Mouse (Mus musculus): ENCODE data around the gene Tmem136.

Tmem136 gene

DNA sequence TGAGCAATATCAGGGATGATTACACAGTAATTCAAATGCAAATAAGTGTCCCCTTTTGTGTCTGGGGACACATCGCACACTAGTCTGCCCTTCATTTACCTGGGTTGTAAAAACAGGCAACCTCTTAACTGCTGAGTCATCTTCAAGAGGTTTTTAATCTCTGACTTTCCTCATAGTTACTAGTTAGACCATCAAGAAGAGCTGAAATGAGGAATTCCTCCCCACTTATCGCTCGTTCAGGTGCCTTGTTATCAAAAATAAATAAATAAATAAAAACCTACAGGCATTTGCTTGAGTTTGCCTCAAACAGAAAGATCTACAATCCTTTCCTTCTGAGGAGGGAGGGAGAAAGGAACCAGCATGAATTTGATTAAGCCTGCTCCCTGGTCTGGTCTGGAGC, 7.6 kb downstream of the Tmem136 start:
- no peak for DNase-seq (ENCODE audit: low read depth, low spot score)

DNA sequence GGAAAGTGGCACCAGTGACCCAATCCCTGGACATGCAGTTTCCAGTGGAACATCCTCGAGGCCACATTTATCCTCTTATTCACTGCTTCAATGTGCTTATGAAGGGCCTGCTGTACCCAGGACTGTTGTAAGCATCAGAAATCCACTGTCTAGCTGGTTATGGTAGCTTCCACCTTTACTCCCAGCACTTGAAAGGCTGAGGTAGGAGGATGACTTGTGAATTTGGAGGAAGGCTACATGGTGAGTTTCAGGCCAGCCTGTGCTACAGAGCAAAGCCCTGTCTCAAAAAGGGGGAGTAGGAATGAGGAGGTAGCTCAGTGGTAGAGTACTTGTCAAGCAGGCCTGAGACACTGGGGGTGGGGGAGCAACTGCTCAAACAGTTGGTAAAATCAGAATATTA, 8.3 kb downstream of the Tmem136 start:
- DNase-seq (ENCODE audit: low read depth, low spot score) = no peak

DNA sequence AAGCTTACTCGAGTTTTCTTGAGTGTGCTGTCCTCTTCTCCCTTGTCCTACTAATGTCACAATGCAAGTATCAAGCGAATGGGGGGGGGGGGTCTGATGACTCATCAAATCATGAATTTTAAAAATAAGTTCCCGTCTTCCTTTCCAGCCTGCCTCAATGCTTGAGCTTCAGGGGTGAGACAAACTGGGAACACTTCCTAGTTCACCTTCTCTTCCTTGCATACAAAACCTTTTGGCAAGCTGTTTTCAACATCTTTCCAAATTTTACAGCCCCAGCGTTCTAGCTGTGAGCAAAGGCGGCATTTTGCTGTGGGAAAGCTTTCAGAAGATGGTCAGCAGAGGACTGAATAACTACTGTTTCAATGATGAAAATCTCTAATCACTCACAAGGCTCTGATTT, 8.8 kb downstream of the Tmem136 start:
- no peak for DNase-seq (ENCODE audit: low read depth, low spot score)

DNA sequence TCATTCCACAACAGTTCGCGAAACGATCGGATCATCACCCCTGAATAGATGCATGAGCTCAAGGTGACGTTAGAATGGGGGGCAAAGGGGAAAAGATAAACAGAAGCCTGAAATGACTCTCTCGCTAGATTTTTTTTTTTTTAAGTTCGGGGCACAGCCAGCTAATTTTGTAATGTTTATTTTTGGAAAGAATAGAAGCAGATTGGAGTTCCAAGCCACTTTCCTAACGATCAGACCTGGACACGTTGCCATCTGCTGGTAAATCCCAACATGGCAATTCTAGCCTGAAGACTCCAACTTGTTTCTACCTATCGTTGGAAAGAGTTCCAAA, 9.2 kb downstream of the Tmem136 start, which contains the start of gene Arhgef12:
Gene Arhgef12 (minus strand): TSS at position 53 of the 331 bp plus-strand sequence.
- no peak for DNase-seq (ENCODE audit: low read depth, low spot score)

DNA sequence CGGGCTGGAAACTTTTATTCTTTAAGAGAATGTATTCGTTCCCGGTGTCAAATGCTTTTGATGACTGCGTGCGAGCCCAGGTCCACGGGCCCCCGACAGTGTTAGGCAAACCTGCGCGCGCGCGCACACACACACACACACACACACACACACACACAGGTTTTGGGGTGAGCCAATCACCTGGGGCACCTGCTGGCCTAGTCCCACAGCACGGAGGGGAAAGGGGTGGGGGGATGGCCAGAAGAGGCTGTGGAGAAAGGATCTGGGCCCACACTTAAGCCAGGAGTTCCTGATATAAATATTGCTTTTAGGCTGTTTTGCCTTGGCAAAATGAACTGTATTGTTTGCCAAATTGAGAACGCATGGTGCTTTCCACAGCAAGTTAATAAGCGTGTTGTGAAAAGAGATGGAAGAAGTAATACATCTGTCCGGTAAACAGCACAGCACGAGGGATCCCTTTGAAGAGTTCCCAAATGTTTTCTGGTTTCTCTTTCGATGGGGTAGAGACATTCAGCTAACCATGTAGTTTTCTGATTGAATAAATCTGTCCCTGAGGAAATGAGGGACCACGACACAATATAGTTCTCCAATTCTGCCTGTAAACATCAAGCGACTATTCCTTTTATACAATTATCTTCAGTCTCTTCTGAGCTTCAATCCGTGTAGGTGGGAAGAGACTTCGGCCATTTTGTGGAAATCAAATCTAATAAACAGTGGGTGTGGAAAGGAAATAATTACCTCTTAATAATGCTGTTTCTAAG, 9.8 kb downstream of the Tmem136 start:
- DNase-seq (ENCODE audit: low read depth, low spot score) = no peak

DNA sequence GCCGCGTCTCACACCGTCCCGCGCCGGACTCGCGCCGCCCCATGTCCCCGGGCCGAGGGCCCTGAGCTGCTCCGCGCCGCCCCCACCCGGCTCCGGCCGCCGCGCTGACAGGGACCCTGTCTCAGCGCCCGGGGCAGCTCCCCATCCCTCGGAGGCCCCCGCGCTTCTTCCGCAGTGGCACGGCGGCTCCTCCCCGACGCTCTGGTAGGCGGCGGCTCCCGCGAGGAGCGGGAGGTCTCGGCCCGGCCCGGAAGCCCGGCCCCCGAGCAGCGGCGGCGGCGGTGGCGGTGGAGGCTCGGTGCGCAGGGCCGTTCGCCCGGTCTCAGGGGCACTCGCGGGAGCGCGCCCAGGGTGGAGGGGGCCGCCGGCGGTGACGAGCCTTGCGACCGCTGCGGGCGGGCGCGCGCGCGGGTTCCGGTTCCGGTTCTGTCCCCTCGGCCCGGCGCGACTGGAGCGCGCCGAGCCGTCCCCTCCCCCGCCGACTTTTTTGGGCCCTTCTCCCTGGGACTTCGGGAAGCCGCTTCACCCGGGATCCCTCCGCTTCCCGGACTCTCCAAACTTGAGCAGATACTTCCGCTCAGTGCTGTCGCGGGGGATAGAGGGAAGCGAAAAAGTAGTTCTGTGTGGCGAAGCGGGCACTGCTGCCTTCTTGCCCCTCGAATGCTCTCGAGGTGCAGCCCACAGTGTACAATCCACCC, 10.6 kb downstream of the Tmem136 start:
- peak; percentile 85 for DNase-seq (ENCODE audit: low read depth, low spot score)

DNA sequence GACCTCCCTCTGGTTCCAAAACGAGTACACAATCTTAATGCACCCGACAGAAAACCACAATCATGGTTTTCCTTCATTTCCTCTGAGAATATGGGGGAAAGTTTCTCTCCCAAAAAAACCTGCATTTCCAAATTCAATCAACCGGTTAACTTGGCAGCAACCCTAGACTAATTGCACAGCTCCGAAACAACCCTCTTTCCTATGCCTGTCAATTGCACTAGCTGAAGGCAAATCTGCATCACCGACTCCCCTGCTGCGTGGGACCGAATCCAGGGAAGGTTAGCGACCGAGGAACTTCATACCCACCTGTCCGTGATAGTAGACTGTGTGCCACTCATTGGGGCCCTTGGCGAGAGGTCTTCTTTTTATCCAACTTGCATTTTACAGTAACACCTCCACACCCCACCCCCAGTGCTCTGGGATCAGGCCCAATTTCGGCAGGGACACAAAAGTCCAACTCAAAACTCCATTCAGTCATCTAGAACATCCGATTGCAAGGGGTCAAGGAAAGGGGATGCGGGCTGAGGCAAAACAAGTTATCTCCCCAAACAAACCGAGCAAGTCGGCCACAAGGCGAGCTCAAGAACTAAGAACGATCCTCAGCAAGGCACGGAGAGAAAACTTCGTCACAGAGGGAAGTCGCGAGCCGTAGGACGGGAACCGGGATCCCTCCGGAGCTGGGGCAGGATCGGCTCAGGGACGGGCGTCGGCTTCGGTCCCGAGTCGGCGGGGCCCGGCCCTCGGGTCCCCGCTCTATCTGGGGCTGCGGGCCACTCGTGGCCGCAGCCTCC, 11.3 kb downstream of the Tmem136 start:
- no peak for DNase-seq (ENCODE audit: low read depth, low spot score)

DNA sequence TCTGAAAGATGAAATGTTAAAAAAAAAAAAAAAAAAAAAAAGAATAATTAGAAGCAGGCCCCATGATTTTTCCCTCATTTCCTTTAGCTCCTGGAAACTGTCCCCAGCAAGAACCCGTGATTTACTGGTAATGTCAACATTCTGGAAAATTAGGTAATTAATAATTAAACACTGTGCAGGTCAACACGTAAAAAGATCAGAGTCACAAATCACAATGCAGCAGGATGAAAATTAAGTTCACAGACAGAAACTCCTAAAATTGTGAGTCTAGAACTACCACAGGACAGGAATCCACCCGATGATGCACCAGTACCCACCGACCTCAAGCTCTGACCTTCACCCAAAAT, 11.9 kb downstream of the Tmem136 start:
- DNase-seq (ENCODE audit: low read depth, low spot score) = no peak

DNA sequence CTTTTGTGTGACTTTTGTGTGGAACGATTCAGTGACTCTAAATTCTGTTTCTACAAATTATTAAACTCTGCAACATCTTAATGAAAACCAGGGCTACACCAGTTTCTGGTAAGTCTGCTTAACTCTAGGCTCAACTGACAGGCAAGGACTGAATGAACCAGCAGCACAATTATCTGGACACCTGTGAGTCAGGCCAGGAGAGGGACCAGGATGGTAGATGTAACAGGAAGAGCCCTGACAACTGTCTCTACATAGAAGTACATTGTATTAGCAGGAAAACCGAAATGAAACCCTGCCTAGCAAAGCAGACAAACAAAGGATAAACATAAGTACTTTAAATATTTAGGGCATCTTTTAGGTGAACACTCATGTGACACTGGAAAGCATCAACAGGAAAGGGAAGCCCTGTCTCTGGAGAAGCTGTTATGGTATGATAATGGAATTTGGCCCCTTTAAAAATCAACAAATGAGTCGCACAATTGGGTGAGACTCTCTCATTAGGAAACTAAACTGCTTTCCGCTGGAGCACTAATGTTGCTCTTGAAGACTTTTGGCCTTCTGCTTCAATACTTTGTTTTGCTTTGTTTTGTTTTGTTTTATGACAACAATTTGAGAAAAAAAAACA, 12.6 kb downstream of the Tmem136 start:
- DNase-seq (ENCODE audit: low read depth, low spot score) = no peak

DNA sequence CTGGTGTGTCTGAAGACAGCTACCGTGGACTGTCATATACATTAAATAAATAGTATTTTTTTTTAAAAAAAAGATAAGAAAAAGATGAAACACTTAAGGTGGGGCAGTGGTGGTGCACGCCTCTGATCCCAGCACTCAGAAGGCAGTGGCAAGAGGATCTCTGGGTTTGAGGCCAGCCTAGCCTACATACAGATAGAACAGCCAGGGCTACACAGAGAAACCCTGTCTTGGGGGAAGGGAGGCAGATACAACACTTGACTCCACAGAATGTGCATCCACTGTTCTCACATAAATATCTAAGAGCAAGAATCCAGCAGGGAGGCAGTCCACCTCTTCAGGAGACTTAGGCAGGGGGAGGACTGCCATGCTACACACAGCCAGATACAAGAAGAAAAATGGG, 13.4 kb downstream of the Tmem136 start:
- no peak for DNase-seq (ENCODE audit: low read depth, low spot score)

DNA sequence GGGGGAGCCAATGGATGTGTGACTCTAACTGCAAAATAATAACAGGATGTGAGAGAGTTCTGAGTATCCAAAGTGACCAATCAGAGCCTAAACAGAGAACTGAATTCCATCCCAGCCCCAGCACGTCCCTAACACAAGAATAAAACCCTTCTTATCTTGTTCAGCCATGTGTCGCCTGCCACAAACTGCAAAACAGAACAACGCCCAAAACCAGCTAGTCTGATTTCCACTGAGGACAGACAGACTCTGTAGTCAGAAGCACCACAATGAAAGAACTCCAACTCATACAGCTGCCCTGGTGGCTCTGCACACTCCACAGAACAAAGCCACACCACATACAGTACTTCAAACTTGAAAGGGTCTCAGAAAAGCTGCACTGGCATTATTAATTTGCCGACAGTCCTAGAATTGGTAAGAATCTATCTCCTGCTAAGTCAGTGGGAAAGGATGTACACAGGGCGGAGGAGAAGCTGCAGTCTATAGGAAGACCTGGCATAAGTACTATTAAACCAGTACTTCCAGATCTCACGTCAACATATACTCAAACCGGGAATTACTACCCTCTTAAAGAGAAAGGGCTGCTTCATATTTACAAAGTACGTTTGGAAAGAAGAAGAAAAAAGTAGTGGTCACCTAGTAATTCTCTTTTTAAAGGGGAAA, 14.3 kb downstream of the Tmem136 start:
- no peak for DNase-seq (ENCODE audit: low read depth, low spot score)

DNA sequence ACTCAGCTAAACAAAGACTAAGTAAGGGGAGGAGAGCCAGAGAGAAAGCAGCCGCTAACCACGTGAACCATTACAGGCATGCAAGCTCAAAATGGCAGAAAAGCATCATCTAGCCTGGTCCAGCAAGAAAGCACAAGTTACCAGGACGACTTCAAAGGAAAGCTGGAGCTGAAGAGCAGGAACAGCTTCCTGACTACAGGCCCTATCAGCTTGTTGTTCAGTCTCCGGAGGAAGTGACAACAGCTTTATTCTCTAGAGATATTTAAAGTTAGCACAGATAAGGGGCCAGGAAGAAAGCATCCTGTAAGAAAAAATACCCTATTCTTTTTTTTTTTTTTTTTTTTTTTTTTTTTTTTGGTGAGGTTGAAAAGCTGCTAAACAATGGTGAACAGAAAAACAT, 17.4 kb downstream of the Tmem136 start:
- no peak for DNase-seq (ENCODE audit: low read depth, low spot score)

DNA sequence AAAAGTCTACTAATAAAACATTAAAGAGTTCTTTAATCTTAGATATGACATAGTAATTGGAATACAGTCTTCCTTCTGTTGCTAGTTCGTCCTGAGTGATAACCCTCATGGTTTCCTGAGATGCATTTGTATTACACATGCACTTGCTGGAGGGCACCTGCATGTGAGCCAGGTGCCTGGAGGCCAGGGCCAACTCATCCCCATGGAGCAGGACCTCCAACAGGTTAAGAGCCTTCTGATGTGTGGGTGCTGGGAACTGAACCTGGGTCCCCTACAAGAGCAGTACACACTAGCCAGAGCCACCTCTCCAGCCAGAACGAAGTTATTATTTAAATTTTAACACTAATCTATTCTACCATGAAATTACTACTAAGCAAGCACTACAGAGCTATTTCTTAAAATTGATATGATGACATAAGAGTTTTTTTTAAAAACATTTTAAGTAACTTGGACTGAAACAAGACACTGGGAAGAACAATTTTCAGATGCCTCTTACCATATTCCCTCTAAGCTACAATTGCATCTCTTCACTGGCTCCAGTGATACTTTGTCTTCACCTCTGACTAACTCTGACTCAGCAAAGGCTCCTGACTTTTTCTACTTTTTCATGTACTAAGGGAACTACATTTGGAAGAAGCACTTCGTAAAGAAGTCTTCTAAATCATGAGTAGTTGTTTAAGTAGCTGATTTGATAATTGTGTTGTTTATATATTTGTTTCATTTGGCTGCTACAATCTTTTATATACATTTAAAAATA, 18.4 kb downstream of the Tmem136 start:
- DNase-seq (ENCODE audit: low read depth, low spot score) = no peak

DNA sequence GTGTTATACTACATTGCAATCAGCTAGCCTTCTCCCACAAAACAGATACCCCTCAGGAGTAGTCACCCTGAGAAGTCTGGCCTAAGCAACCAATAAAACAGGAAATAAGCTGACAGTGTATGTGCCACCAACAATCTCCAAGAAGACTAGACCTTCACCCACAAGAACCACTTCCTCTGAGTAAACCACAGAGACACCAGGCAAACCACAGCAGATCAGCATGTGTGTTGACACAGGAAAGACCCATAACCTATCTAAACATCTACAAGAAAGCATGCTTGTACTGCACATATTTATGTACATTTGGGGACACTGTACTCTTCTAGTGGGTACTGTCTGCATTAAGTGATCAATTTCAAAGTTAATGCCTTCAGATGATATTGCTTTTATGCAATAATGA, 20.0 kb downstream of the Tmem136 start:
- no peak for DNase-seq (ENCODE audit: low read depth, low spot score)

DNA sequence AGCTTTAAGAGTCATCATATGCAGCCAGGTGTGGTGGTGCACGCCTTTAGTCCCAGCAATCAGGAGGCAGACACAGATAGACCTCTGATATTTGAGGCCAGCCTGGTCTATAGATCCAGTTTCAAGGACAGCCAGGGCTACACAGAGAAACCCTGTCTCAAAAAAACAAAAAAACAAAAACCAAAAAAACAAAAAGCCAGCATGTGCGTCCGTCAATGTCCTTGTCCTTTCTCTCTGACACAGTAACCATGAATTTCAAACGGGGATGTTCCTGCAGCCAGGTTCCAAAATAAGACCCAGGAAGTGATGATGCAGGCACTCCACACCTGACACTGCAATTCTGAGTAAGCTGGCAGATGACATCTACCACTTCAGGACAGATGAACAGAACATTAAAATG, 21.5 kb downstream of the Tmem136 start:
- no peak for DNase-seq (ENCODE audit: low read depth, low spot score)

DNA sequence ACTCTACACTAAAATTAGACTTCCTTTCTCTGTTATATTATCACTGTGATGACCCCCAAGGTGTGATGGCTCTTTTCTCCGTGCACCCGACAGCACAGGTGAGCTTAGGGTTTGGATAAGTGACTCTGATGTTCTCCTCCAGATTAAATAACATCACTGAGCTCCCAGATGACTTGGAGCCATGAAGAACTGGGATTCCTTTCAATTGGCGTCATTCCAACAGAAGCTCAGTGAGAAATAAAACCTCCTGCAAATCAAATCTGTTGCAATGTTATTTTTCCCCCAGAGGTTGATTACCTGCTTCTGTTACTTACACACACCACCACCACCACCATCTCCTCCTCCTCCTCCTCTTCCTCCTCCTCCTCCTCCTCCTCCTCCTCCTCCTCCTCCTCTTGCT, 22.6 kb downstream of the Tmem136 start:
- no peak for DNase-seq (ENCODE audit: low read depth, low spot score)

DNA sequence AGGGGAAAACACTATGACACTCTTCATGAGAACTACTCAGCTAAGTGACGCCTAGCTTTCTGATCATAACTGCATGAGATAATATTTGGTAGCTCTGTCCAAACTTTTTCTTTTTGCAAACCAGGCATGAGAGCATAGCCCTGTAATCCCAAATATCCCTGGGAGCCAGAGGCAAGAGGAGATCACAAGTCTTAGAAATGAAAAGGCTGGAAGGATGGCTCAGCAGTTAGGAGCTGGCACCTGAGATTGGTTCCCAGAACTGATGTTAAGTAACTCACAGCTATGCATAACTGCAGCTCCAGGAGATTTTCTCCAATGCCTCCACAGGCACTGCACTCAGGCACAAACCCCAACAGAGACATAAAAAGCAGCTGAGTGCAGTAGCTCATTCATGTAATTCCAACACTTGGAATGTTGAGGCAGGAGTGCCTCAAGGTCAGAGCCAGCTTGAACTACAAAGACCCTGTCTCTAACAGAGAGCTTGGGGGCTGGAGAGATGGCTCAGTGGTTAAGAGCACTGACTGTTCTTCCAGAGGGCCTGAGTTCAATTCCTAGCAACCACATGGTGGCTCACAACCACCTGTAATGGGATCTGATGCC, 30.6 kb downstream of the Tmem136 start:
- DNase-seq (ENCODE audit: low read depth, low spot score) = no peak

DNA sequence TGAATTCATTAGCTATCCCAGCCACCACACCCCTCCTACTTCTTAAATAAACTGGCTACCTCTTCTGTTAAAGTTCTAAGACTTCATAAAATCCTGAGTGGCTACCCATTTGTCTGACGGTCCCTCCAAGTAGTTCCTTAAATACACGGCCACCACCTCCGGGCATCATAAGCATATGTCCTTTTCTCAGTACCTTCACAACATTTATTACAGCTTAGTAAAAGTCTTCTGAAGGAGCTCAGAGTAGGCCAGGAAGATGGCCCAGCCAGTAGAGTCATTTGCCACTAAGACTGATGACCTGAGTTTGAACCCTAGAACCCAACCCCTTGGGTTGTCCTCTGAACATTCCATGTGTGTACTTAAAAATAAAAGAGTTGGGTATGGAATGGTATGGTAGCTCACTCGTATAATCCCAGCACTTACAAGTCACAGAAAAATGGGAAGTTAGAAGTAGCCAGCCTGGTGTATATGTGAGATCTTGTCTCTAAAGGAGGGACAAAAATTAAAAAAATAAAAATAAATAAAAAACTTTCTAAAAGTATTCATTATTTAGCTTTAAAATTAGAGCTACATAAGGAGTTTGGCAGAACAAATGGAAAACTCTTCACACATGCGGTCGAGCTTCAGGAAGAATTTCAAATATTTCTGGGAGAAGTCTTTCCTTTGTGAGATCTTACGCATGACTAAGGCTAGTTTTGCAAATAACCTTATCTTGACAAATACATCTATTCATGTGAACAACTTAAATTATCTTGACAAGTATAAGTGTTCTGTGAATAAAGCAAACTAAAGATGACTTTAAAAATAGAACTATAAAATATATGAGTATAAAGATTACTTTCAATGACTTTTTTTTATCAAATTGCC, 31.6 kb downstream of the Tmem136 start:
- no peak for DNase-seq (ENCODE audit: low read depth, low spot score)

DNA sequence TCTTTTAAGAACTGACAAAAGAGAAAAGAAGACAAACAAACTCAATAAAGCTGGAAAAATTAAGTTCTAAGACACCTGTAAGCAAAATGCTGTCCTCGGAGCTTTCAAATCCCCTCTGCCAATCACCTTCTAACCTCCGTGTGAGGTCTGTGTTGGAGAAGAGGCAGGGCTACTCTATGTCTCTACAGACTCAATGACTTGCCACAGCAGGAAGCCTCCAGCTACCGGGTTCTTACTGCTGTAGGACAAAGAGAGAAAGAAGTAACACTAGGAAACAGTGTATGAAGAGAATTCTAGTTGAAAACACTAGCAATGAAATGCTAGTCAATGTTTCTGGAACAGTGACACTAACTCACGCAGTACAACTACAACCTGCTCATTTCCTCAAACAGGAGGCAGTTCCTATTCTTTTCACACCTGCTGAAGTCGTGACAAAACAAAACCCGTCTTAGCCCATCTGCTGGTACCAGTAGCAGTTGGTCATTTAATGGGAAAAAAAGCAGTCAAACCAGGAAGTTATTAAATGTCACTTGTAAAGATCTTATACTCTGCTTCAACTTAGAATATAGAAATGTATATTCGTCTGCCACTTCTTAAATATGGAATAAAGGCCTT, 32.8 kb downstream of the Tmem136 start:
- no peak for DNase-seq (ENCODE audit: low read depth, low spot score)
